Mouse (Mus musculus): ENCODE results near the gene Zfp641.

DNA sequence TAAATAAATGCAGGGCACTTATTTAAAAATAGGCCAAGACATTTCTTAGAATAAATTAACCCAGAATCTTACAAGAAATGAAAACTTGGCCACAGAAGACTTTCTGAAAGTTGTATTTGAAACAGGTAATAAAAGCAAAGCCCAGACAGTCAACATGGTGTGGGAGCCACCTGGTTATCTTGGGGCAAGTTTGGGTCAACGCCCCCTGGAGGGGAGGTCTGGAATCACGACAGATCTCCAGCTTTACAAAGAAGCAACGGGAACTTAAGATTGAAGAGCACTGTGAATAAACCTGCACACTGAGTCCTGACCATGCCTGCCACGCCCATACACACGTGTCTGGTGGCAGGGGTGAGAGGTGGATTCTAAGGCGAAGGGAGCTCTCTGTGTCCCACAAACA is 19.7 kb upstream of the Zfp641 start:
- TF ChIP-seq MEF2A (IDR thresholded peaks at IDR 0.05; ENCODE audit: borderline replicate concordance, low read depth, low read length) (no peak), MAZ (IDR thresholded peaks at IDR 0.05; ENCODE audit: low read depth, low read length) (no peak), CTCF (conservative IDR thresholded peaks at IDR 0.05 in 1 of 2, IDR thresholded peaks at IDR 0.05 in 1 of 2; ENCODE audit: low read depth in 2 of 2, low read length in 2 of 2) (peak; percentile 54 to 67), ZNF384 (IDR thresholded peaks at IDR 0.05; ENCODE audit: low read depth, low read length) (no peak), EP300 (IDR thresholded peaks at IDR 0.05; ENCODE audit: low read length) (no peak), POLR2A (IDR thresholded peaks at IDR 0.05; ENCODE audit: low read depth, low read length) (no peak), USF2 (conservative IDR thresholded peaks at IDR 0.05; ENCODE audit: low read depth, low read length) (no peak)
